Comparison of ENCODE assay signal across 13 mouse cellular contexts in the genomic region with DNA sequence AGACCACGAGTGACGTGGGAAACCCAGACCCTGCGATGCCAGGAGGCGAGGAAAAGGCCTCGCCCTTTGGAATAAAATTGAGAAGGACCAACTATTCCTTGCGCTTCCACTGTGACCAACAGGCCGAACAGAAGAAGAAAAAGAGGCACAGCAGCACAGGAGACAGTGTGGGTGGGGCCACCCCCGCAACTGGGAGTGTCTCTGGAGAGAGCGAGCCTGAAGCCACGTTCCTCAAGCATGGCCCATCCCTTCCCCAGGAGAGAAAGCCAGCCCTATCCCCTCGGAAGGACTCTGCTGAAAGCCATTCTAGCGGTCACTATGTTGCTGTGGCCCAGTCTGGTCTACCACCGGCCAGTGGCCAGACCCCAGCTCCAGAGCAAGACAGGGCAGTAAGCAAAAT. TPM values are rescaled to one million over a fixed set of nuclear protein-coding genes. Genes with fewer than 3 reads are reported as not detected.
DNase-seq lines count a peak whose midpoint lies in the region; ATAC-seq and TF ChIP-seq lines count a peak whose summit lies in the region.
"Had no signal": no experiment of that assay in that cellular context is flagged by ENCODE, and none has a peak within 500 bp of the region (broad histone marks: within the 10 kb centered on the region; RNA-seq: fewer than 3 reads in every experiment).

No protein-coding gene starts in this region.

- H3K27ac ChIP-seq in heart, embryonic 16.5 days (ENCODE audit: low read length), result peak overlapping the region; percentile 83
- no peak overlapping the region for H3K27ac ChIP-seq in neural tube, embryonic 12.5 days
- H3K27ac ChIP-seq in intestine, embryonic 15.5 days, result no peak overlapping the region
- no peak overlapping the region for H3K27ac ChIP-seq in cerebellum, adult 2 months (ENCODE audit: insufficient read depth, low read length)
- H3K27ac ChIP-seq: left cerebral cortex, adult 2 months; midbrain, embryonic 13.5 days had no signal

- no peaks in the 10 kb centered on the region for H3K9me3 ChIP-seq in heart, embryonic 16.5 days (replicated peaks; ENCODE audit: control insufficient read depth, low read length)
- no peaks in the 10 kb centered on the region for H3K9me3 ChIP-seq in neural tube, embryonic 12.5 days
- H3K9me3 ChIP-seq in intestine, embryonic 15.5 days, result no peaks in the 10 kb centered on the region
- H3K9me3 ChIP-seq: midbrain, embryonic 13.5 days had no signal

- no peaks in the 10 kb centered on the region for H3K36me3 ChIP-seq in heart, embryonic 16.5 days (ENCODE audit: control insufficient read depth, insufficient read depth)
- peaks cover 50% of the 10 kb centered on the region for H3K36me3 ChIP-seq in neural tube, embryonic 12.5 days
- no peaks in the 10 kb centered on the region for H3K36me3 ChIP-seq in intestine, embryonic 15.5 days

- H3K9ac ChIP-seq in heart, embryonic 16.5 days (ENCODE audit: low read length), result peak overlapping the region; percentile 82
- H3K9ac ChIP-seq in neural tube, embryonic 12.5 days, result no peak overlapping the region
- H3K9ac ChIP-seq in intestine, embryonic 15.5 days, result no peak overlapping the region

- DNase-seq in heart, postnatal 10 days, result no peak
- DNase-seq in neural tube, embryonic 10.5 days (ENCODE audit: extremely low spot score, low spot score), result no peak
- no peak for DNase-seq in cerebellum, postnatal 14 days
- no peak for DNase-seq in cerebellum, adult 2 months
- DNase-seq: adrenal gland, postnatal 25 days; kidney, adult 9 months; lung, postnatal 36 days; thymus, postnatal 4 days had no signal

- WGBS in heart, embryonic 16.5 days, result 39% methylated on average over 13 of the region's 13 CpGs
- WGBS in neural tube, embryonic 12.5 days, result 77% methylated on average over 13 of the region's 13 CpGs
- WGBS in intestine, embryonic 15.5 days, result 82% methylated on average over 13 of the region's 13 CpGs
- WGBS in cerebellum, adult 2 months, result 83% methylated on average over 13 of the region's 13 CpGs

- peak; percentile 65 for ATAC-seq in heart, embryonic 16.5 days (replicated peaks; ENCODE audit: extremely low read depth, insufficient read depth, low FRiP score)
- no peak for ATAC-seq in neural tube, embryonic 12.5 days (ENCODE audit: low FRiP score, low read depth)
- ATAC-seq in intestine, embryonic 15.5 days, result 0 out of 2 replicates have a peak, but pooled peaks have one; percentile 13
- ATAC-seq: midbrain, embryonic 13.5 days had no signal

- no peak for TF ChIP-seq POLR2A in cerebellum, adult 2 months (IDR thresholded peaks at IDR 0.05; ENCODE audit: borderline replicate concordance, insufficient read depth, low read length)

- H3K4me2 ChIP-seq in heart, embryonic 16.5 days (ENCODE audit: low read depth, low read length), result peak overlapping the region; percentile 98
- no peak overlapping the region for H3K4me2 ChIP-seq in neural tube, embryonic 12.5 days (replicated peaks)
- H3K4me2 ChIP-seq in intestine, embryonic 15.5 days (replicated peaks), result peak overlapping the region; percentile 78
- H3K4me2 ChIP-seq: midbrain, embryonic 13.5 days had no signal

- peaks cover 14% of the 10 kb centered on the region; the same call in 1 of the 2 replicates for H3K27me3 ChIP-seq in heart, embryonic 16.5 days (ENCODE audit: control insufficient read depth, insufficient read depth, low read length)
- peaks cover 30% of the 10 kb centered on the region for H3K27me3 ChIP-seq in neural tube, embryonic 12.5 days (replicated peaks)
- no peaks in the 10 kb centered on the region for H3K27me3 ChIP-seq in intestine, embryonic 15.5 days (replicated peaks)
- no peaks in the 10 kb centered on the region for H3K27me3 ChIP-seq in cerebellum, adult 2 months (ENCODE audit: control insufficient read depth, insufficient read depth, low read length)

- TF ChIP-seq CTCF in cerebellum, adult 2 months (IDR thresholded peaks at IDR 0.05; ENCODE audit: borderline replicate concordance, insufficient read depth, low read depth, low read length), result no peak

- intact Hi-C loops in heart, postnatal 10 days (cut with DNase I), result no loop called here

- peaks cover 30% of the 10 kb centered on the region for H3K4me1 ChIP-seq in heart, embryonic 16.5 days (ENCODE audit: control insufficient read depth, insufficient read depth, low read length)
- H3K4me1 ChIP-seq in neural tube, embryonic 12.5 days, result peaks cover 11% of the 10 kb centered on the region; the same call in 1 of the 2 replicates
- peaks cover 6% of the 10 kb centered on the region; the same call in 1 of the 2 replicates for H3K4me1 ChIP-seq in intestine, embryonic 15.5 days (replicated peaks)
- peaks cover 3% of the 10 kb centered on the region for H3K4me1 ChIP-seq in cerebellum, adult 2 months (ENCODE audit: control insufficient read depth, insufficient read depth, low read length)

- peak overlapping the region; percentile 73 for H3K4me3 ChIP-seq in heart, embryonic 16.5 days (ENCODE audit: low read length)
- 0 out of 2 replicates have a peak overlapping the region, but pooled peaks have one; percentile 1 for H3K4me3 ChIP-seq in neural tube, embryonic 12.5 days
- peak overlapping the region; percentile 38; the same call in 1 of the 2 replicates for H3K4me3 ChIP-seq in intestine, embryonic 15.5 days (replicated peaks)
- no peak overlapping the region for H3K4me3 ChIP-seq in cerebellum, adult 2 months (replicated peaks; ENCODE audit: insufficient read depth, low read depth, low read length)
- H3K4me3 ChIP-seq: left cerebral cortex, adult 2 months; midbrain, embryonic 13.5 days had no signal

RNA-seq across cellular contexts. Expression of gene Aasdh, which starts 46.9 kb away (rescaled TPM):
- polyA plus RNA-seq in heart, embryonic 16.5 days (2015; fragmentation: Nextera tagmentation; extraction: Ambion mirVana), result 17.9 and 22.3 TPM in 2 replicates
- 10 to 100 TPM; 10.1 to 14.4 TPM for total RNA-seq in heart, postnatal 10 days (2021)
- 18.5 and 18.6 TPM in 2 replicates for polyA plus RNA-seq in neural tube, embryonic 12.5 days (2016; fragmentation: Nextera tagmentation; extraction: Ambion mirVana)
- polyA plus RNA-seq in intestine, embryonic 15.5 days (2015; fragmentation: Nextera tagmentation; extraction: Ambion mirVana), result 14.2 and 18.3 TPM in 2 replicates
- 19.9 and 20.9 TPM in 2 replicates for polyA plus RNA-seq in cerebellum, adult 2 months (2012; rRNA removed)
